Mouse (Mus musculus): ENCODE results near the gene Lpp. TPM values are rescaled to one million over a fixed set of nuclear protein-coding genes. Genes with fewer than 3 reads are reported as not detected.

Gene Lpp
- polyA plus RNA-seq, 1 experiment from 2014 or later: 10.7 TPM

GRCm38 (mm10) chr16:24498103-24498659 lies 104.9 kb downstream of the Lpp start:
- no peaks in the 10 kb centered on the region for H3K9me3 ChIP-seq (ENCODE audit: low read length)
- H3K4me3 ChIP-seq (ENCODE audit: low read depth, low read length): no peak overlapping the region
- no peak for TF ChIP-seq CTCF (IDR thresholded peaks at IDR 0.05; ENCODE audit: low read depth)
- no peak for TF ChIP-seq EP300 (IDR thresholded peaks at IDR 0.05; ENCODE audit: low read depth)
- no peak overlapping the region for H3K9ac ChIP-seq (replicated peaks)
- ATAC-seq: no peak
- no peaks in the 10 kb centered on the region; the same call in none of the 2 replicates for H3K4me1 ChIP-seq (ENCODE audit: insufficient read depth)
- H3K4me2 ChIP-seq (ENCODE audit: low read depth, low read length): no peak overlapping the region
- DNase-seq: no peak
- no peak overlapping the region for H3K27ac ChIP-seq (ENCODE audit: low read depth)
- no peaks in the 10 kb centered on the region for H3K36me3 ChIP-seq (replicated peaks; ENCODE audit: insufficient read depth, low read length)
- H3K27me3 ChIP-seq (ENCODE audit: insufficient read depth, low read length): no peaks in the 10 kb centered on the region
- 65% methylated on average over 5 of the region's 5 CpGs for WGBS (ENCODE audit: insufficient replicate concordance)

GRCm38 (mm10) chr16:24501197-24501596 lies 107.9 kb downstream of the Lpp start:
- Histone ChIP-seq H3K27ac (ENCODE audit: low read depth) (no peak overlapping the region), H3K27me3 (ENCODE audit: insufficient read depth, low read length) (no peaks in the 10 kb centered on the region), H3K9ac (replicated peaks) (no peak overlapping the region), H3K4me1 (ENCODE audit: insufficient read depth) (no peaks in the 10 kb centered on the region), H3K4me3 (ENCODE audit: low read depth, low read length) (no peak overlapping the region), H3K36me3 (replicated peaks; ENCODE audit: insufficient read depth, low read length) (no peaks in the 10 kb centered on the region), H3K9me3 (ENCODE audit: low read length) (no peaks in the 10 kb centered on the region), H3K4me2 (ENCODE audit: low read depth, low read length) (no peak overlapping the region)
- no peak for ATAC-seq
- DNase-seq: no peak
- WGBS (ENCODE audit: insufficient replicate concordance): 83% methylated on average over 6 of the region's 6 CpGs
- TF ChIP-seq CTCF (IDR thresholded peaks at IDR 0.05; ENCODE audit: low read depth): no peak
- TF ChIP-seq EP300 (IDR thresholded peaks at IDR 0.05; ENCODE audit: low read depth): no peak

- Histone ChIP-seq H3K9ac (replicated peaks) (no peak overlapping the region), H3K27ac (ENCODE audit: low read depth) (no peak overlapping the region), H3K4me3 (ENCODE audit: low read depth, low read length) (no peak overlapping the region), H3K9me3 (ENCODE audit: low read length) (no peaks in the 10 kb centered on the region), H3K36me3 (replicated peaks; ENCODE audit: insufficient read depth, low read length) (no peaks in the 10 kb centered on the region), H3K4me1 (ENCODE audit: insufficient read depth) (no peaks in the 10 kb centered on the region), H3K4me2 (ENCODE audit: low read depth, low read length) (no peak overlapping the region), H3K27me3 (ENCODE audit: insufficient read depth, low read length) (no peaks in the 10 kb centered on the region)
- no peak for ATAC-seq
- DNase-seq: no peak
- 71% methylated on average over 11 of the region's 11 CpGs for WGBS (ENCODE audit: insufficient replicate concordance)
- TF ChIP-seq CTCF (IDR thresholded peaks at IDR 0.05; ENCODE audit: low read depth) (no peak), EP300 (IDR thresholded peaks at IDR 0.05; ENCODE audit: low read depth) (no peak)
Measured at GRCm38 (mm10) chr16:24501628-24502294, 108.5 kb downstream of the Lpp start.

GRCm38 (mm10) chr16:24502295-24502823 lies 109.1 kb downstream of the Lpp start:
- Histone ChIP-seq H3K4me3 (ENCODE audit: low read depth, low read length) (no peak overlapping the region), H3K4me1 (ENCODE audit: insufficient read depth) (no peaks in the 10 kb centered on the region), H3K27ac (ENCODE audit: low read depth) (no peak overlapping the region), H3K27me3 (ENCODE audit: insufficient read depth, low read length) (no peaks in the 10 kb centered on the region), H3K36me3 (replicated peaks; ENCODE audit: insufficient read depth, low read length) (no peaks in the 10 kb centered on the region), H3K9me3 (ENCODE audit: low read length) (no peaks in the 10 kb centered on the region), H3K4me2 (ENCODE audit: low read depth, low read length) (no peak overlapping the region), H3K9ac (replicated peaks) (no peak overlapping the region)
- no peak for TF ChIP-seq CTCF (IDR thresholded peaks at IDR 0.05; ENCODE audit: low read depth)
- TF ChIP-seq EP300 (IDR thresholded peaks at IDR 0.05; ENCODE audit: low read depth): no peak
- DNase-seq (no peak), ATAC-seq (no peak)
- 70% methylated on average over 3 of the region's 3 CpGs for WGBS (ENCODE audit: insufficient replicate concordance)

GRCm38 (mm10) chr16:24504838-24505605 lies 111.7 kb downstream of the Lpp start:
- Histone ChIP-seq H3K27me3 (ENCODE audit: insufficient read depth, low read length) (no peaks in the 10 kb centered on the region), H3K4me3 (ENCODE audit: low read depth, low read length) (no peak overlapping the region), H3K9me3 (ENCODE audit: low read length) (no peaks in the 10 kb centered on the region), H3K27ac (ENCODE audit: low read depth) (no peak overlapping the region), H3K9ac (replicated peaks) (no peak overlapping the region), H3K4me1 (ENCODE audit: insufficient read depth) (peaks cover 5% of the 10 kb centered on the region; the same call in 1 of the 2 replicates), H3K4me2 (ENCODE audit: low read depth, low read length) (no peak overlapping the region), H3K36me3 (replicated peaks; ENCODE audit: insufficient read depth, low read length) (no peaks in the 10 kb centered on the region)
- ATAC-seq (no peak), DNase-seq (no peak)
- TF ChIP-seq CTCF (IDR thresholded peaks at IDR 0.05; ENCODE audit: low read depth): no peak
- TF ChIP-seq EP300 (IDR thresholded peaks at IDR 0.05; ENCODE audit: low read depth): no peak
- WGBS (ENCODE audit: insufficient replicate concordance): 53% methylated on average over 7 of the region's 7 CpGs

GRCm38 (mm10) chr16:24506237-24506636 lies 112.9 kb downstream of the Lpp start:
- no peaks in the 10 kb centered on the region for H3K27me3 ChIP-seq (ENCODE audit: insufficient read depth, low read length)
- H3K27ac ChIP-seq (ENCODE audit: low read depth): no peak overlapping the region
- no peak for ATAC-seq

More at GRCm38 (mm10) chr16:24506237-24506636, 112.9 kb downstream of the Lpp start:
- H3K9ac ChIP-seq (replicated peaks): no peak overlapping the region
- 75% methylated on average over 2 of the region's 2 CpGs for WGBS (ENCODE audit: insufficient replicate concordance)
- no peaks in the 10 kb centered on the region for H3K36me3 ChIP-seq (replicated peaks; ENCODE audit: insufficient read depth, low read length)
- peaks cover 5% of the 10 kb centered on the region; the same call in 1 of the 2 replicates for H3K4me1 ChIP-seq (ENCODE audit: insufficient read depth)
- no peak for DNase-seq
- no peak overlapping the region for H3K4me3 ChIP-seq (ENCODE audit: low read depth, low read length)
- H3K9me3 ChIP-seq (ENCODE audit: low read length): no peaks in the 10 kb centered on the region
- H3K4me2 ChIP-seq (ENCODE audit: low read depth, low read length): no peak overlapping the region
- TF ChIP-seq EP300 (IDR thresholded peaks at IDR 0.05; ENCODE audit: low read depth) (no peak), CTCF (IDR thresholded peaks at IDR 0.05; ENCODE audit: low read depth) (no peak)

Data from liver, postnatal 0 days (tissue).